Mouse (Mus musculus) urinary bladder, postnatal 25 days (tissue): Measurements from ENCODE around the gene Mageb5.
"Not testable (repeated sequence)": the region's sequence is repeated elsewhere in the genome, so short reads cannot be mapped to it uniquely, and the experiment has no call there.

Experiments used
- DNase-seq: peaks from one replicate; pipeline ENCODE4 v3.0.0; 2022; ENCODE audit warnings: low spot score

Gene Mageb5

GRCm38 (mm10) chrX:91782918-91783317 is at the start of gene Mageb5:
Gene Mageb5 (minus strand): TSS chrX:91783018.
- DNase-seq, result not testable (repeated sequence)

DNA sequence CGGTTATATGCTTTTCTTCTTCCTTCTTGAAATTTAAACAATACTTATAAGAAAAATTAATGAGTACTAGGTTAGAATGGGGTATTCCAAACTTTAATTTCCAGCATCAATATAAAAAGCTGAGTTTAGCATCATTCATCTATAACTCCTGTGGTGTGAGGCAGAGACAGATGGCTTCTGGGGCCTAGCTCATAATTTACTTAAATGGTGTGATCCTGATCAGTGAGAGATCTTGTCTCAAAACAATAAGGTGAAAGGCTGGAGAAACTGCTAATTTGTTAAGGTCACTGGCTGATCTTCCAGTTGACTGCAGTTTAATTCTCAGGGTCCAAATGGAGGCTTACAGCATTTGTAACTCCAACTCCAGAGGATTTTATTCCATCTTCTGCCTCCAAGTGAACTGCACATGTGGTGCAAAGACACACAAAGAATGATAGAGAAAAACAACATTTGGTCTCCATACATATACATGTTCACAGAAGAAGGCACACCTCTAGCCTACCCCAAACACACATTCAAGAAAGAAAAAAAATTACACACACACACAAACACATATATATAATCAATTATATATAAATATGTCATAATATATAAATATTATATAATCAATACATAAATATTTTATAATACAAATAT is 23.1 kb downstream of the Mageb5 start:
- DNase-seq, result not testable (repeated sequence)
